Mouse (Mus musculus) E14TG2a.4 (cell line): Measurements from ENCODE around the gene H2afy.

ENCODE experiments used
- H3K27me3 ChIP-seq: 2 replicates; pipeline ENCODE4 v1.6.1; 2014; ENCODE audit warnings: low read length, control low read depth; ENCODE audit not compliant: insufficient read depth
- H3K36me3 ChIP-seq: 2 replicates; pipeline ENCODE4 v1.6.1; 2014; ENCODE audit warnings: low read length, control low read depth; ENCODE audit not compliant: insufficient read depth
- H3K4me1 ChIP-seq: replicated peaks from 2 replicates; pipeline ENCODE4 v1.6.1; 2014; ENCODE audit warnings: low read depth, low read length, control low read depth
- H3K4me3 ChIP-seq: replicated peaks from 2 replicates; pipeline ENCODE4 v1.5.1; 2014; ENCODE audit warnings: mild to moderate bottlenecking, low read length
- H3K9me3 ChIP-seq: 2 replicates; pipeline ENCODE4 v1.6.1; 2014; ENCODE audit warnings: low read length, control low read depth
- CTCF ChIP-seq: conservative IDR thresholded peaks from 2 replicates; pipeline ENCODE4 v1.5.1; 2014; ENCODE audit warnings: low read length
- NANOG ChIP-seq: IDR thresholded peaks from 2 replicates; pipeline ENCODE4 v1.6.1; 2014; ENCODE audit warnings: borderline replicate concordance, low read length, mixed read lengths
- POU5F1 ChIP-seq: IDR thresholded peaks from 2 replicates; pipeline ENCODE4 v1.6.1; 2014; ENCODE audit warnings: low read length, borderline replicate concordance

H2afy gene

GRCm38 (mm10) chr13:56111601-56112000 is 24.6 kb downstream of the H2afy start:
- peak overlapping the region; percentile 32; the same call in 1 of the 2 replicates for H3K4me3 ChIP-seq
- peaks cover 47% of the 10 kb centered on the region for H3K36me3 ChIP-seq
- TF ChIP-seq CTCF (no peak), NANOG (no peak), POU5F1 (no peak)
- peaks cover 100% of the 10 kb centered on the region for H3K4me1 ChIP-seq
- 0 out of 2 replicates have a peak, but pooled peaks cover 5% of the 10 kb centered on the region for H3K9me3 ChIP-seq
- H3K27me3 ChIP-seq = no peaks in the 10 kb centered on the region

GRCm38 (mm10) chr13:56110694-56111531 is 25.2 kb downstream of the H2afy start:
- H3K9me3 ChIP-seq = 0 out of 2 replicates have a peak, but pooled peaks cover 5% of the 10 kb centered on the region
- H3K27me3 ChIP-seq = no peaks in the 10 kb centered on the region
- H3K4me3 ChIP-seq = peak overlapping the region; percentile 32; the same call in 1 of the 2 replicates
- H3K36me3 ChIP-seq = peaks cover 49% of the 10 kb centered on the region
- TF ChIP-seq CTCF (no peak), POU5F1 (no peak), NANOG (no peak)
- peaks cover 100% of the 10 kb centered on the region for H3K4me1 ChIP-seq

- Histone ChIP-seq H3K9me3 (0 out of 2 replicates have a peak, but pooled peaks cover 5% of the 10 kb centered on the region), H3K36me3 (peaks cover 53% of the 10 kb centered on the region), H3K4me3 (peak overlapping the region; percentile 41), H3K27me3 (no peaks in the 10 kb centered on the region), H3K4me1 (peaks cover 100% of the 10 kb centered on the region)
- no peak for TF ChIP-seq POU5F1
Measured at GRCm38 (mm10) chr13:56109703-56110102, 26.5 kb downstream of the H2afy start.

DNA sequence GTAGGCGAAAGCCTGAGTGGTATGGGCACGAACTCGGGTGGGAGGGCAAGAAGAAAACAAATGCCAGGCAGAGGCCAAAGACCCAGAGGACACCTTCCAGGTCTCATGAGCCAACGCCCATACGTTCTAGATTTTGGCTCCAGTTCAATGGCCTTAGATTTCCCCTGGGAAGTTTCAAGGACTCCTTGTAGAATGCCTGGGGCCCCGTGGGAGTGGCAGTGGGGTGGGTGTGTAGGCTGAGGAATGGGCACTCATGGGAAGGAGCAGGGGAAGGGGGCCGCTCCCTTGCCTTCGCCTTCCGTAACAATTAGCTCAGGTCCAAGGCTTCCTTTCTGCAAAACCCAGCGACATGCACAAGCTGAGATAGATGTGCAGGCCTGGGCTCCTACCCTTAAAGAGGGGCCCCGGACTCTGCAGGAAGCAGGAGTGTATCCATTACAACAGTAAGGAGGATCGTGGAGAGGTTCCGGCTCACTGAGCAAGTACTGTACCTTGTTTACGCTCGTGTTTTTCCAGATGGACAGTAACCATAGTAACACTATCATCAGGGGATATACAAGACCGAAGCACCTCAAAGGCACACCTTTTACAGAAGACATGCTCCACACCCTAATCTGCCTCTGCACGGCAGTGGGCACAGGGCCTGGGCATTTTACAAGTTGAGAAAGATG is 27.2 kb downstream of the H2afy start:
- TF ChIP-seq CTCF = no peak
- no peak for TF ChIP-seq NANOG
- TF ChIP-seq POU5F1 = no peak
- Histone ChIP-seq H3K9me3 (0 out of 2 replicates have a peak, but pooled peaks cover 5% of the 10 kb centered on the region), H3K4me3 (peak overlapping the region; percentile 41), H3K27me3 (no peaks in the 10 kb centered on the region), H3K36me3 (peaks cover 55% of the 10 kb centered on the region), H3K4me1 (peaks cover 100% of the 10 kb centered on the region)

DNA sequence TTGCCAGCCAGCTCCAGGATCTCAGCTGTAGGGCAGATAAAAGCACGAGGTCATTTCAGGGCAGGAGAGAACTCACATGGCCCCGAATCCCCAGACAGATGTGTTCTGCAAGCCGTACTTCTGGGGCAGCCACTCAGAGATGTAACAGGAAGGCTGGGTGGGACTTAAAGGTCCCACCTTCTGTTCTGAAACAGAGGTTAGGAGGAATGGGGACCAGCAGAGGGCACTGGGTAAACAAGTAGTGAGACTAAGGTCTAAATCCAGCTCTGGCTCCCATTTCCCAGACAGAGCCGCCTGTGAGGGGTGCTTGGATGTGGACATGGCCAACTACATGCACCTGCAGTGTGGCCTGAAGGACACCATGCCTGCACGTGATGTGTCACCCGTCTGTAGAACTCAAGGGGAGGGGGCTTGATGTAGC is 31.2 kb downstream of the H2afy start:
- H3K36me3 ChIP-seq = peaks cover 68% of the 10 kb centered on the region
- no peak overlapping the region for H3K4me3 ChIP-seq
- H3K27me3 ChIP-seq = no peaks in the 10 kb centered on the region
- H3K9me3 ChIP-seq = no peaks in the 10 kb centered on the region
- TF ChIP-seq NANOG = no peak
- no peak for TF ChIP-seq CTCF
- TF ChIP-seq POU5F1 = no peak
- H3K4me1 ChIP-seq = peaks cover 84% of the 10 kb centered on the region

GRCm38 (mm10) chr13:56103796-56104746 is 32.1 kb downstream of the H2afy start:
- H3K4me3 ChIP-seq = no peak overlapping the region
- no peaks in the 10 kb centered on the region for H3K9me3 ChIP-seq
- peaks cover 72% of the 10 kb centered on the region for H3K36me3 ChIP-seq
- TF ChIP-seq POU5F1 = no peak
- no peak for TF ChIP-seq NANOG
- TF ChIP-seq CTCF = no peak
- peaks cover 75% of the 10 kb centered on the region for H3K4me1 ChIP-seq
- no peaks in the 10 kb centered on the region for H3K27me3 ChIP-seq

GRCm38 (mm10) chr13:56102160-56102559 is 34.0 kb downstream of the H2afy start:
- Histone ChIP-seq H3K27me3 (no peaks in the 10 kb centered on the region), H3K4me1 (peaks cover 56% of the 10 kb centered on the region), H3K4me3 (no peak overlapping the region), H3K36me3 (peaks cover 75% of the 10 kb centered on the region), H3K9me3 (no peaks in the 10 kb centered on the region)
- TF ChIP-seq NANOG = no peak
- no peak for TF ChIP-seq CTCF
- TF ChIP-seq POU5F1 = no peak
